Mouse (Mus musculus): ENCODE results near the gene Rufy2. TPM values are rescaled to one million over a fixed set of nuclear protein-coding genes. Genes with fewer than 3 reads are reported as not detected.
"Not testable (repeated sequence)": the region's sequence is repeated elsewhere in the genome, so short reads cannot be mapped to it uniquely, and the experiment has no call there.

Rufy2 gene
- total RNA-seq, 1 experiment from 2014 or later = 14.6 TPM

- ATAC-seq (replicated peaks; ENCODE audit: insufficient number of reproducible peaks, low FRiP score, low TSS enrichment, poor library complexity, severe bottlenecking) = no peak
These were observed 58.7 kb downstream of the Rufy2 start for GRCm38 (mm10) chr10:63038571-63039320.

- no peak for ATAC-seq (replicated peaks; ENCODE audit: insufficient number of reproducible peaks, low FRiP score, low TSS enrichment, poor library complexity, severe bottlenecking)
These were observed 60.0 kb downstream of the Rufy2 start for GRCm38 (mm10) chr10:63039867-63040628.

- no peak for ATAC-seq (replicated peaks; ENCODE audit: insufficient number of reproducible peaks, low FRiP score, low TSS enrichment, poor library complexity, severe bottlenecking)
These were observed 63.1 kb downstream of the Rufy2 start for GRCm38 (mm10) chr10:63043154-63043553.

- no peak for ATAC-seq (replicated peaks; ENCODE audit: insufficient number of reproducible peaks, low FRiP score, low TSS enrichment, poor library complexity, severe bottlenecking)
These were observed 67.7 kb downstream of the Rufy2 start for GRCm38 (mm10) chr10:63047751-63048150.

GRCm38 (mm10) chr10:63049106-63049505 is 69.1 kb downstream of the Rufy2 start:
- no peak for ATAC-seq (replicated peaks; ENCODE audit: insufficient number of reproducible peaks, low FRiP score, low TSS enrichment, poor library complexity, severe bottlenecking)

GRCm38 (mm10) chr10:63051267-63051666 is 71.2 kb downstream of the Rufy2 start:
- ATAC-seq (replicated peaks; ENCODE audit: insufficient number of reproducible peaks, low FRiP score, low TSS enrichment, poor library complexity, severe bottlenecking) = no peak

- ATAC-seq (replicated peaks; ENCODE audit: insufficient number of reproducible peaks, low FRiP score, low TSS enrichment, poor library complexity, severe bottlenecking) = no peak
These were observed 72.0 kb downstream of the Rufy2 start for GRCm38 (mm10) chr10:63052011-63052410.

GRCm38 (mm10) chr10:63053007-63053406 is 73.0 kb downstream of the Rufy2 start:
- no peak for ATAC-seq (replicated peaks; ENCODE audit: insufficient number of reproducible peaks, low FRiP score, low TSS enrichment, poor library complexity, severe bottlenecking)

GRCm38 (mm10) chr10:63054071-63054470 is 74.0 kb downstream of the Rufy2 start:
- not testable (repeated sequence) for ATAC-seq (replicated peaks; ENCODE audit: insufficient number of reproducible peaks, low FRiP score, low TSS enrichment, poor library complexity, severe bottlenecking)

GRCm38 (mm10) chr10:63054586-63054985 is 74.6 kb downstream of the Rufy2 start:
- ATAC-seq (replicated peaks; ENCODE audit: insufficient number of reproducible peaks, low FRiP score, low TSS enrichment, poor library complexity, severe bottlenecking) = no peak

GRCm38 (mm10) chr10:63056966-63057750 is 77.1 kb downstream of the Rufy2 start:
- ATAC-seq (replicated peaks; ENCODE audit: insufficient number of reproducible peaks, low FRiP score, low TSS enrichment, poor library complexity, severe bottlenecking) = no peak

- ATAC-seq (replicated peaks; ENCODE audit: insufficient number of reproducible peaks, low FRiP score, low TSS enrichment, poor library complexity, severe bottlenecking) = no peak
These were observed 79.8 kb downstream of the Rufy2 start, which contains the start of gene Pbld1 for GRCm38 (mm10) chr10:63059862-63060261. Pbld1 (plus strand) TSS chr10:63060162.

GRCm38 (mm10) chr10:63060406-63060805 is 80.4 kb downstream of the Rufy2 start:
- ATAC-seq (replicated peaks; ENCODE audit: insufficient number of reproducible peaks, low FRiP score, low TSS enrichment, poor library complexity, severe bottlenecking) = no peak

- ATAC-seq (replicated peaks; ENCODE audit: insufficient number of reproducible peaks, low FRiP score, low TSS enrichment, poor library complexity, severe bottlenecking) = no peak
These were observed 81.2 kb downstream of the Rufy2 start for GRCm38 (mm10) chr10:63061266-63061665.

- ATAC-seq (replicated peaks; ENCODE audit: insufficient number of reproducible peaks, low FRiP score, low TSS enrichment, poor library complexity, severe bottlenecking) = no peak
These were observed 82.7 kb downstream of the Rufy2 start for GRCm38 (mm10) chr10:63062696-63063095.

GRCm38 (mm10) chr10:63063365-63063764 is 83.3 kb downstream of the Rufy2 start:
- no peak for ATAC-seq (replicated peaks; ENCODE audit: insufficient number of reproducible peaks, low FRiP score, low TSS enrichment, poor library complexity, severe bottlenecking)

- no peak for ATAC-seq (replicated peaks; ENCODE audit: insufficient number of reproducible peaks, low FRiP score, low TSS enrichment, poor library complexity, severe bottlenecking)
These were observed 84.5 kb downstream of the Rufy2 start for GRCm38 (mm10) chr10:63064516-63064915.

- no peak for ATAC-seq (replicated peaks; ENCODE audit: insufficient number of reproducible peaks, low FRiP score, low TSS enrichment, poor library complexity, severe bottlenecking)
These were observed 85.5 kb downstream of the Rufy2 start for GRCm38 (mm10) chr10:63065561-63065960.

- no peak; the same call in 1 of the 2 replicates for ATAC-seq (replicated peaks; ENCODE audit: insufficient number of reproducible peaks, low FRiP score, low TSS enrichment, poor library complexity, severe bottlenecking)
These were observed 86.0 kb downstream of the Rufy2 start for GRCm38 (mm10) chr10:63065988-63066387.

All from monocyte, adult 5-6 weeks (primary cell).